Comparison of ENCODE assay signal across 29 mouse cellular contexts in genomic region chr4:89399277-89399676, GRCm38 (mm10).
"Had no signal": no experiment of that assay in that cellular context is flagged by ENCODE, and none has a peak within 500 bp of the region (broad histone marks: within the 10 kb centered on the region; RNA-seq: fewer than 3 reads in every experiment).

No protein-coding gene starts in this region.

- H3K27ac ChIP-seq: limb, embryonic 10.5 days; limb, embryonic 12.5 days; limb, embryonic 13.5 days; limb, embryonic 15.5 days; liver, embryonic 12.5 days; liver, embryonic 13.5 days; liver, embryonic 14.5 days; liver, embryonic 15.5 days; lung, embryonic 15.5 days; macrophage; midbrain, embryonic 10.5 days; midbrain, embryonic 12.5 days; midbrain, embryonic 13.5 days; midbrain, embryonic 15.5 days had no signal

- H3K9me3 ChIP-seq: limb, embryonic 10.5 days; limb, embryonic 12.5 days; limb, embryonic 13.5 days; limb, embryonic 15.5 days; liver, embryonic 12.5 days; liver, embryonic 13.5 days; liver, embryonic 15.5 days; lung, embryonic 15.5 days; megakaryocyte, embryonic 14.5 days; midbrain, embryonic 10.5 days; midbrain, embryonic 12.5 days; midbrain, embryonic 13.5 days; midbrain, embryonic 15.5 days had no signal

- H3K4me2 ChIP-seq: limb, embryonic 12.5 days; limb, embryonic 13.5 days; limb, embryonic 15.5 days; liver, embryonic 11.5 days; liver, embryonic 12.5 days; liver, embryonic 13.5 days; liver, embryonic 15.5 days; lung, embryonic 14.5 days; lung, embryonic 15.5 days; midbrain, embryonic 11.5 days; midbrain, embryonic 12.5 days; midbrain, embryonic 13.5 days; midbrain, embryonic 15.5 days had no signal

- H3K9ac ChIP-seq: limb, embryonic 12.5 days; limb, embryonic 13.5 days; limb, embryonic 15.5 days; liver, embryonic 12.5 days; liver, embryonic 13.5 days; liver, embryonic 14.5 days; liver, embryonic 15.5 days; liver, postnatal 0 days; lung, embryonic 14.5 days; lung, embryonic 15.5 days; midbrain, embryonic 12.5 days; midbrain, embryonic 13.5 days; midbrain, embryonic 15.5 days had no signal

- H3K36me3 ChIP-seq: limb, embryonic 10.5 days; limb, embryonic 12.5 days; limb, embryonic 13.5 days; limb, embryonic 15.5 days; liver, embryonic 12.5 days; liver, embryonic 13.5 days; liver, embryonic 15.5 days; lung, embryonic 15.5 days; midbrain, embryonic 10.5 days; midbrain, embryonic 12.5 days; midbrain, embryonic 13.5 days; midbrain, embryonic 15.5 days had no signal

- H3K4me1 ChIP-seq: limb, embryonic 10.5 days; limb, embryonic 12.5 days; limb, embryonic 13.5 days; limb, embryonic 15.5 days; liver, embryonic 12.5 days; liver, embryonic 13.5 days; liver, embryonic 15.5 days; lung, embryonic 15.5 days; midbrain, embryonic 10.5 days; midbrain, embryonic 12.5 days; midbrain, embryonic 13.5 days; midbrain, embryonic 15.5 days had no signal

- H3K4me3 ChIP-seq: limb, embryonic 10.5 days; limb, embryonic 12.5 days; limb, embryonic 13.5 days; limb, embryonic 15.5 days; liver, embryonic 12.5 days; liver, embryonic 13.5 days; liver, embryonic 15.5 days; lung, embryonic 15.5 days; megakaryocyte, embryonic 14.5 days; midbrain, embryonic 10.5 days; midbrain, embryonic 12.5 days; midbrain, embryonic 13.5 days; midbrain, embryonic 15.5 days; myocyte had no signal

- DNase-seq: left cerebral cortex, postnatal 4 days; liver; liver, embryonic 13.5 days; liver, postnatal 0 days; lung, adult 18-20 months; lung, adult 2 months; lung, embryonic 14.5 days; lung, postnatal 10 days; lung, postnatal 14 days; lung, postnatal 36 days; lung, postnatal 4 days; midbrain, embryonic 14.5 days had no signal

- H3K27me3 ChIP-seq: limb, embryonic 12.5 days; limb, embryonic 13.5 days; limb, embryonic 15.5 days; liver, embryonic 12.5 days; liver, embryonic 13.5 days; liver, embryonic 15.5 days; lung, embryonic 15.5 days; midbrain, embryonic 12.5 days; midbrain, embryonic 13.5 days; midbrain, embryonic 15.5 days had no signal
